Mouse (Mus musculus) hindbrain, embryonic 14.5 days (tissue): ENCODE results near the gene Slc25a1. TPM values are rescaled to one million over a fixed set of nuclear protein-coding genes. Genes with fewer than 3 reads are reported as not detected.

Experiments
- ATAC-seq: fragments of 200-750 bp; cut with Nextera tagmentation; 2 replicates; pipeline ENCODE4 v1.8.0; 2017; ENCODE audit warnings: moderate number of reproducible peaks, mild to moderate bottlenecking, moderate TSS enrichment, moderate library complexity; ENCODE audit not compliant: low FRiP score
- DNase-seq: peaks from one replicate; pipeline ENCODE4 v3.0.0-alpha.2; 2015; ENCODE audit warnings: low spot score
- H3K27ac ChIP-seq: fragments of 300-500 bp; sonication (generic); 2 replicates; pipeline ENCODE4 v1.5.1; 2014; ENCODE audit warnings: mild to moderate bottlenecking, moderate library complexity
- H3K27me3 ChIP-seq: fragments of 300-500 bp; sonication (generic); 2 replicates; pipeline ENCODE4 v1.6.1; 2014; ENCODE audit warnings: mild to moderate bottlenecking, low read length, mixed read lengths; ENCODE audit not compliant: control insufficient read depth, insufficient read depth
- H3K36me3 ChIP-seq: fragments of 300-500 bp; sonication (generic); replicated peaks from 2 replicates; pipeline ENCODE4 v1.6.1; 2014; ENCODE audit not compliant: control insufficient read depth, insufficient read depth
- H3K4me1 ChIP-seq: fragments of 300-500 bp; sonication (generic); replicated peaks from 2 replicates; pipeline ENCODE4 v1.6.1; 2014; ENCODE audit warnings: antibody characterized with exemption, low read length, mixed read lengths; ENCODE audit not compliant: control insufficient read depth, insufficient read depth
- H3K4me2 ChIP-seq: fragments of 300-500 bp; sonication (generic); replicated peaks from 2 replicates; pipeline ENCODE4 v1.6.1; 2014; ENCODE audit warnings: mild to moderate bottlenecking, moderate library complexity
- H3K4me3 ChIP-seq: fragments of 300-500 bp; sonication (generic); replicated peaks from 2 replicates; pipeline ENCODE4 v1.5.1; 2014; ENCODE audit warnings: mild to moderate bottlenecking, low read length
- H3K9ac ChIP-seq: fragments of 300-500 bp; sonication (generic); 2 replicates; pipeline ENCODE4 v1.6.1; 2014
- H3K9me3 ChIP-seq: fragments of 300-500 bp; sonication (generic); 2 replicates; pipeline ENCODE4 v1.6.1; 2016; ENCODE audit warnings: low read length; ENCODE audit not compliant: control insufficient read depth
- WGBS: fragments of 180-500 bp; shearing (Covaris S2); extraction: QIAGEN DNeasy Blood & Tissue Kit; methylation state at CpG from one replicate; pipeline ENCODE4 v1.1.7; 2014; 5-methylcytosine and 5-hydroxymethylcytosine counted together
- polyA plus RNA-seq: library from polyadenylated mRNA; unstranded; fragments of >200 nt; fragmentation: Nextera tagmentation; extraction: Ambion mirVana; gene quantifications from 2 replicates; pipeline ENCODE4 v1.2.1, GENCODE M21; 2014

The Slc25a1 gene
- polyA plus RNA-seq, 1 experiment from 2014 or later: 175 TPM

DNA sequence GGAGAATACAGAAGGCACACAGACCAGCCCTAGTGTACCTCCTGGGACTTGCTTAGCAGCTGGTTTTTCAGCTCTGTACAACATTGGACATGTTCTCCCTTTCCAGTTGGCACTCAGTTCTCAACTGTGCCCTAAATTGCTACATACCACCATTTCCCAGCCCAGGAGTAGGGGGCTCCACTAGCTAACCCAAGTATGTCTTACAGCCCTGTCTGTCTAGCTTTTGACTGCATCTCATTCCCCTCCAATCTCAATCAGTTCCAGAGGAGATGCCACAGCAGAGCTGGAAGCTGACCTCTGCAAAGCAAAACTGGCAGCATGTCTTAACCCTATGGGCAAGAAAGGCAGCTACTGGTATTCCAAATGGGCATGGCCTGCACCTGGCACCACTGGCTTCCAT lies 31.9 kb downstream of the Slc25a1 start:
- no peak overlapping the region for H3K4me3 ChIP-seq
- H3K36me3 ChIP-seq: peaks cover 26% of the 10 kb centered on the region
- no peak overlapping the region for H3K27ac ChIP-seq
- peaks cover 9% of the 10 kb centered on the region; the same call in 1 of the 2 replicates for H3K4me1 ChIP-seq
- DNase-seq: no peak
- H3K27me3 ChIP-seq: no peaks in the 10 kb centered on the region
- H3K9ac ChIP-seq: no peak overlapping the region
- H3K9me3 ChIP-seq: no peaks in the 10 kb centered on the region
- no peak overlapping the region for H3K4me2 ChIP-seq
- ATAC-seq: no peak

DNA sequence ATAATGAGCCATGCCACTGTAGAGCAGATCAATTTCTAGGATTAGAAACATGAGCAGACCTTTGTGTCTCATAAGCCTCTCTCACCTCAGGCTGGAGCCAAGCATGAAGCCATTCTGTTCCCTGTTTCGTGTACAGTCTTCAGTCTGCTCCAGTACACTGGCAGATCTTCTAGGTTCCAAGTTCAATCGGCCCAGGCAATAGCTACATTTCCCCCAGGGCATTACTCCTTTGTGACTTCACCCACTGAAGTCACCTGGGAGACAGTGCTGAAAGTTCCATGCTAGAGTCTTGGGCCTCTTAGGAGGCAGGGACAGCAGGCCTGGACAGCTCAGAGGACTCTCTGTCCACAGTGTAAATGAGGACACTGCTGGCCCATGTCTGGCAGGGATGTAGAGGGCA lies 34.1 kb downstream of the Slc25a1 start, which contains the start of gene Tssk1:
Gene Tssk1, plus strand, starts transcription at position 301 of the 400 bp plus-strand sequence.
- Histone ChIP-seq H3K36me3 (0 out of 2 replicates have a peak, but pooled peaks cover 6% of the 10 kb centered on the region), H3K4me1 (peaks cover 22% of the 10 kb centered on the region), H3K4me3 (no peak within 1 kb of the TSS), H3K9ac (no peak within 1 kb of the TSS), H3K27ac (no peak within 1 kb of the TSS), H3K27me3 (no peaks in the 10 kb centered on the region), H3K4me2 (no peak within 1 kb of the TSS), H3K9me3 (no peaks in the 10 kb centered on the region)
- WGBS: 81% methylated on average over 2 of the region's 2 CpGs
- ATAC-seq (no peak), DNase-seq (no peak)

DNA sequence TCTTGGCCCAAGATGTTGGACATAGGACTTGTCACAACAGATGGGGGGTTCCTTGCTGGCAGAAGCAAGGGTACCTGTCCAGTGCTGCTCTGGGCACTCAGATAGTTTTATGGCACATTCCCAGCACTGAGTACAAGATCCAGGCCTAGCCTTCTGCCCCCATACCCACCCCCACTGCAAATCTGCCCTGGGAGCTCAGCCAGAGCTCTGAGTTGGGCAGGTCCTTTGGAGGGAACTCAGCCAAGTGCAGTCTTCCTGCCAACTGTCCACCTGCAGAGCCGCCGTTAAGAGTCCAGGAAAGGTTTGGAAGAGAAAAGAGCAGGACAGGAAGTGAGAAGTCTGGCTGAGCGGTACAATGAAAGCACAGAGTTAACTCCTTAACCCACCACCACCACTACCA lies 35.4 kb downstream of the Slc25a1 start:
- H3K27ac ChIP-seq: no peak overlapping the region
- ATAC-seq (no peak), DNase-seq (no peak)
- no peaks in the 10 kb centered on the region for H3K36me3 ChIP-seq
- no peak overlapping the region for H3K9ac ChIP-seq
- no peaks in the 10 kb centered on the region for H3K9me3 ChIP-seq
- no peaks in the 10 kb centered on the region for H3K27me3 ChIP-seq
- WGBS: 66% methylated on average over 3 of the region's 3 CpGs
- H3K4me2 ChIP-seq: peak overlapping the region; percentile 68; the same call in 1 of the 2 replicates
- peaks cover 22% of the 10 kb centered on the region for H3K4me1 ChIP-seq
- no peak overlapping the region for H3K4me3 ChIP-seq

DNA sequence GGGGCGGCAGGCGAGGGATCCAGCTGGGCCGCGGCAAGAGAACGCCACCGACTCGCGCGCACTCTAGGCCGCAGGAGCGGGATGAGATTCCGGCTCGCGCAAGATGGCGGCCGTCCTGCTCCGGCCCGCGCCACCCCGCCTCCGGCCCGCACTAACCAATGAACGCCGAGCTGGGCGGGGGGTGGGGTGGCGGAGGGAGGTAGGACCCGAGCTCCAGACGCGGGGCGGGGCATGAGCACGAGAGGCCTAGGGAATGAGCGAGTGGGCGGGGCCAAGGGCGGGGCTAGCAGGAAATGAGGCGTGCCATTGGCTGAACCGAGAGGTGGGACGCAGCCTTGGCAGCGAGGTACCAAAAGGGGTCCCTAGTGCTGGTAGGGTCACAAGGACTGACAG lies 36.5 kb downstream of the Slc25a1 start, which contains the start of gene Gm20518:
Gene Gm20518, minus strand, starts transcription at position 105 of the 393 bp plus-strand sequence.
- peak within 1 kb of the TSS; percentile 96 for H3K27ac ChIP-seq
- peaks cover 22% of the 10 kb centered on the region for H3K4me1 ChIP-seq
- no peaks in the 10 kb centered on the region for H3K36me3 ChIP-seq
- no peaks in the 10 kb centered on the region for H3K9me3 ChIP-seq
- peak within 1 kb of the TSS; percentile 98 for H3K9ac ChIP-seq
- H3K4me3 ChIP-seq: peak within 1 kb of the TSS; percentile 88
- 1% methylated on average over 35 of the region's 38 CpGs for WGBS
- DNase-seq: peak; percentile 99
- ATAC-seq: peak; percentile 97
- H3K4me2 ChIP-seq: peak within 1 kb of the TSS; percentile 92
- H3K27me3 ChIP-seq: no peaks in the 10 kb centered on the region

DNA sequence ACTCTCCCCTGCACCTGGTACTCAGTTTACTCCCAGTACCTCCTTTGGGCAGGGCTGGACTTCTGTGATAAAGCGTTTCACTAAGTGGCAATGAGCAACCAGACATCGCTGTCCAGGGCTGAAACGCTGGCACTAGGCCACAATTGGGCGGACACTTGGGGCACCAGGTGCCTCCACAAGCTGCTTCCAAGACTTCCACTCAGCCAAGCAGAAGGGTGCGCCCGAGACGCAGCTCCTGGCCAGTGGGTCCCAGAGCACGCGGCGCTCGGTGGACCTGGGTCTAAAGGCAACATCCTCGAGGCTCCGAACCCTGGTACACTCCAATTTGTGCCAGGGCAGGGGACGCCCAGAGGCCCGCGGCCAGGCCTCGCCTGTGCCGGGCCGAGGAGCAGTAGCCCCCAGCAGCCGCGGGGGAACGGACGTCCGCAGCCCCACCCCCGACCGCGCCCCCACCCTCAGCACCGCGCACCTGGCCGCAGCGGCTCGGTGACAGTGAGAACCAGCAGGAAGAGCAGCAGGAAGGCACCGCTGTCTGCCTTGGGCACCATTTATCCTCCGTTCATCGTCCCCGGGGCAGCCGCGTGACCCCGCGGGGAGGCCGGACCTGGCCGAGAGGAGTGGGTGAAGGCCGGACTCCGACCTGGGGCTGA lies 37.0 kb downstream of the Slc25a1 start:
- Histone ChIP-seq H3K9ac (peak overlapping the region; percentile 98), H3K36me3 (no peaks in the 10 kb centered on the region), H3K4me1 (peaks cover 25% of the 10 kb centered on the region), H3K27me3 (no peaks in the 10 kb centered on the region), H3K4me2 (peak overlapping the region; percentile 92), H3K9me3 (no peaks in the 10 kb centered on the region), H3K4me3 (peak overlapping the region; percentile 88), H3K27ac (peak overlapping the region; percentile 96)
- DNase-seq (peak; percentile 55), ATAC-seq (peak; percentile 69)
- 0% methylated on average over 44 of the region's 44 CpGs for WGBS

DNA sequence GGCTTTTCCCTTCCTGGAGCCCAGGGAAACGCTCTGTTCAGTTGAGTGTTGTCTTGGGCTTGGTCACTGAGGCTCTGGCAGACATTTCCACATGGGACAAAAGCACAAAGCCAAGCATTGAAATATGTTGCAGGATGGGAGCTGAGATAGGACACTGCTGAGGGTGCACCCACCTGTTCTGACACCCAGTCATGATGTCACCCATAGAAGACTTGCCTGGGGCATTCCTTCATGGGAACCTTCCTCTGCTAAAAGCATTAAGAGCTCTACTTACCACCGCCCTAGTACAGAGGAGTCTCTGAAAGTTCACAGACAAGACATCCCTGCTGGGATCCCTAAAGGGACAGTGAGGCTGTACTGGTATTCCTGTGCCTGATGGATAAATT lies 37.7 kb downstream of the Slc25a1 start:
- H3K27ac ChIP-seq: no peak overlapping the region
- H3K9ac ChIP-seq: peak overlapping the region; percentile 98
- no peak for DNase-seq
- peaks cover 31% of the 10 kb centered on the region for H3K4me1 ChIP-seq
- no peaks in the 10 kb centered on the region for H3K36me3 ChIP-seq
- H3K27me3 ChIP-seq: no peaks in the 10 kb centered on the region
- no peak for ATAC-seq
- no peaks in the 10 kb centered on the region for H3K9me3 ChIP-seq
- H3K4me3 ChIP-seq: peak overlapping the region; percentile 88
- 45% methylated on average over 2 of the region's 2 CpGs for WGBS
- H3K4me2 ChIP-seq: peak overlapping the region; percentile 92

DNA sequence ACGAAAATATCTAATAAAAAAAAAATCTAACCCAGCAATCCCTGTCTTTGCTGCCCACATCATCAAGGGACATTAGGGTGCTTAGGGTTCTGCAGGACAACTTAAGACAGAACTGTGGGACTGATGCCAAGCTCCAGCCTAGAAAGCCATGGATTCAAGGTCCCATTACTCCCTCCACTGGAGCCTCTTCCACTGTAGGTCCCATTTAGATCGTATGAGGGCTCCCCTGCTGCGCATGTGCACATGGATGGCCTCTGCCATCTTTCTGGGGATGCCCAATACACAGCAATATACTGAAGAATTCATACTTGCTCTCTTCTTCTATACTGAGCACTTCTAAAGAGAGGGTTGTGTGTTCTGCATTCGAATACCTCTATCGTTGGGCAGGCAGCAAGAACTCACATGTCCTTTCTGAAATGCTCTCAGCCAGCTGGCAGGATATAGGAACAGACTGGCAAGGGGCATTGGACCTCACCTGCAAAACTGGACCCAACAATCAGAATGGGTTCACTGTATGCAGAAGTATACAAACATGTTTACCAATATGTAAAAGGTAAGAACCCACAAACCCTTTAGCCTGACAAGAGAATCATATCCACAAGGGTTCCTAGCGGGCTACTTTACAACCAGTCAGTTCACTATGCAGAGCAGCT lies 38.2 kb downstream of the Slc25a1 start:
- H3K9ac ChIP-seq: peak overlapping the region; percentile 98
- H3K36me3 ChIP-seq: no peaks in the 10 kb centered on the region
- H3K27ac ChIP-seq: no peak overlapping the region
- H3K4me1 ChIP-seq: peaks cover 31% of the 10 kb centered on the region
- 79% methylated on average over 6 of the region's 6 CpGs for WGBS
- H3K4me3 ChIP-seq: peak overlapping the region; percentile 88
- H3K27me3 ChIP-seq: no peaks in the 10 kb centered on the region
- no peaks in the 10 kb centered on the region for H3K9me3 ChIP-seq
- peak overlapping the region; percentile 92 for H3K4me2 ChIP-seq
- DNase-seq: no peak
- no peak for ATAC-seq

DNA sequence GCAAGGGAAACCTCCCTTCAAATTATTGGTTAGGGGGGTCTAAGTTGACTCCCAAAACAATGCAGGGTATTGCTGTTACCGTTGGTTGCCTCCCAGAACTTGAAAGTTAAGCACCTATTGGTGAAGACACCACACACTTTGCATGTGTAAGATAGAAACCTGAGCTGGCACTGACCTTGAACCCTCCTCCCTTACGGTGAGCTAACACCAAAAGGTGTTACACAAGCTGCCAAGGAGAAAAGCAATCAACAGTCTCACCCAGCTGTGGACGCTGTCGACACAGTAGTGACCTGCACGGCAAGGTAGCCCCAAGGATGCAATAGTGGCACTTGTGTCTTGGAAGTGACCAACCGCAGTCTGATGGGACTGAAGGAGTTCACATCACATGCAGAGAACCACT lies 43.9 kb downstream of the Slc25a1 start:
- no peak overlapping the region for H3K9ac ChIP-seq
- H3K4me1 ChIP-seq: peaks cover 9% of the 10 kb centered on the region; the same call in 1 of the 2 replicates
- no peak overlapping the region for H3K27ac ChIP-seq
- DNase-seq (no peak), ATAC-seq (no peak)
- H3K9me3 ChIP-seq: no peaks in the 10 kb centered on the region
- H3K27me3 ChIP-seq: no peaks in the 10 kb centered on the region
- no peak overlapping the region for H3K4me2 ChIP-seq
- no peak overlapping the region for H3K4me3 ChIP-seq
- 0 out of 2 replicates have a peak, but pooled peaks cover 6% of the 10 kb centered on the region for H3K36me3 ChIP-seq
- 90% methylated on average over 6 of the region's 6 CpGs for WGBS

DNA sequence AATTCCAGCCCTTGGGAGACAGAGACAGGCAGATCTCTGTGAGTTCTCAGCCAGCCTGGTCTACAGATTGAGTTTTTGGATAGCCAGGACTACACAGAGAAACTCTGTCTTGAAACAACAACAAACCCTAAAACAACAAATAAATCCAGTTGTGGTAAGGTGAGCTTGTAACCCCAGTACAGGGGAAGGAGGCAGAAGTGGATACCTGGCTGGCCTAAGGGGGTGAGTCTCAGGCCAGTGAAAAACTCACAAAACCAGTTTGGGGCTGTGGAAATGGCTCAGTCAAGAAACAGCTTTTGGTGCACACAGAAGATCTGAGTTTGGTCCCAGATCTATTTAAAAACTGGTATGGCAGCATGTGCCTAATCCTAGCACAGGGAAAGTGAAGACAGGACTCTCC lies 45.8 kb downstream of the Slc25a1 start:
- Histone ChIP-seq H3K9me3 (no peaks in the 10 kb centered on the region), H3K27me3 (no peaks in the 10 kb centered on the region), H3K27ac (no peak overlapping the region), H3K36me3 (0 out of 2 replicates have a peak, but pooled peaks cover 6% of the 10 kb centered on the region), H3K4me1 (peaks cover 9% of the 10 kb centered on the region; the same call in 1 of the 2 replicates), H3K4me2 (no peak overlapping the region), H3K9ac (no peak overlapping the region), H3K4me3 (no peak overlapping the region)
- ATAC-seq (no peak), DNase-seq (no peak)
